Mouse (Mus musculus) embryonic fibroblast, embryonic 13.5 days (primary cell): Measurements from ENCODE around the gene Ears2.

Experiments
- CTCF ChIP-seq: IDR thresholded peaks from 2 replicates; pipeline ENCODE4 v1.5.1; 2011; ENCODE audit warnings: mild to moderate bottlenecking, control low read depth, low read length, moderate library complexity, borderline replicate concordance; ENCODE audit not compliant: insufficient read depth
- POLR2A ChIP-seq: IDR thresholded peaks from 2 replicates; pipeline ENCODE4 v1.6.1; 2011; ENCODE audit warnings: low read depth, mild to moderate bottlenecking, control low read depth, low read length, moderate library complexity

GRCm38 (mm10) chr7:122108206-122108605, 41.1 kb upstream of the Ears2 start:
- no peak for TF ChIP-seq POLR2A
- no peak for TF ChIP-seq CTCF
